Mouse (Mus musculus) liver, postnatal 0 days (tissue): ENCODE results near the gene Pkhd1. TPM values are rescaled to one million over a fixed set of nuclear protein-coding genes. Genes with fewer than 3 reads are reported as not detected.

Experiments
- ATAC-seq: fragments of 200-750 bp; cut with Nextera tagmentation; 2 replicates; pipeline ENCODE4 v1.8.0; 2017; ENCODE audit warnings: mild to moderate bottlenecking, moderate library complexity
- DNase-seq: peaks from one replicate; pipeline ENCODE4 v3.0.0-alpha.2; 2016
- H3K27ac ChIP-seq: fragments of 300-500 bp; sonication (generic); 2 replicates; pipeline ENCODE4 v1.5.1; 2014; ENCODE audit warnings: antibody characterized with exemption, moderate library complexity, mild to moderate bottlenecking, low read depth
- H3K27me3 ChIP-seq: fragments of 300-500 bp; sonication (generic); 2 replicates; pipeline ENCODE4 v1.6.1; 2014; ENCODE audit warnings: low read length, control low read depth, mixed read lengths; ENCODE audit not compliant: insufficient read depth
- H3K36me3 ChIP-seq: fragments of 300-500 bp; sonication (generic); replicated peaks from 2 replicates; pipeline ENCODE4 v1.6.1; 2014; ENCODE audit warnings: mild to moderate bottlenecking, control low read depth, low read length, moderate library complexity, mixed read lengths; ENCODE audit not compliant: insufficient read depth
- H3K4me1 ChIP-seq: fragments of 300-500 bp; sonication (generic); 2 replicates; pipeline ENCODE4 v1.6.1; 2014; ENCODE audit warnings: antibody characterized with exemption, mild to moderate bottlenecking, control low read depth; ENCODE audit not compliant: insufficient read depth
- H3K4me2 ChIP-seq: fragments of 300-500 bp; sonication (generic); 2 replicates; pipeline ENCODE4 v1.6.1; 2014; ENCODE audit warnings: low read depth, mild to moderate bottlenecking, low read length, moderate library complexity, mixed read lengths
- H3K4me3 ChIP-seq: fragments of 300-500 bp; sonication (generic); 2 replicates; pipeline ENCODE4 v1.5.1; 2014; ENCODE audit warnings: low read depth, low read length
- H3K9ac ChIP-seq: fragments of 300-500 bp; sonication (generic); replicated peaks from 2 replicates; pipeline ENCODE4 v1.6.1; 2014; ENCODE audit warnings: mild to moderate bottlenecking, moderate library complexity
- H3K9me3 ChIP-seq: fragments of 300-500 bp; sonication (generic); 2 replicates; pipeline ENCODE4 v1.6.1; 2016; ENCODE audit warnings: mild to moderate bottlenecking, control low read depth, low read length, mixed read lengths
- CTCF ChIP-seq: sonication (generic); IDR thresholded peaks from 2 replicates; pipeline ENCODE4 v1.5.1; 2016; ENCODE audit warnings: antibody characterized with exemption, low read depth
- EP300 ChIP-seq: IDR thresholded peaks from 2 replicates; pipeline ENCODE4 v1.6.1; 2016; ENCODE audit warnings: antibody characterized with exemption, low read depth, mild to moderate bottlenecking
- WGBS: fragments of 180-500 bp; shearing (Covaris S2); extraction: QIAGEN DNeasy Blood & Tissue Kit; methylation state at CpG from one replicate; pipeline ENCODE4 v1.1.7; 2014; ENCODE audit not compliant: insufficient replicate concordance; 5-methylcytosine and 5-hydroxymethylcytosine counted together
- polyA plus RNA-seq: library from polyadenylated mRNA; unstranded; fragments of >200 nt; fragmentation: Nextera tagmentation; extraction: Ambion mirVana; gene quantifications from 2 replicates; pipeline ENCODE4 v1.2.1, GENCODE M21; 2015

The Pkhd1 gene
- polyA plus RNA-seq, 1 experiment from 2014 or later: 0.58 TPM

GRCm38 (mm10) chr1:20429056-20429394 lies 188.8 kb downstream of the Pkhd1 start:
- TF ChIP-seq EP300 (no peak), CTCF (no peak)
- Histone ChIP-seq H3K4me2 (no peak overlapping the region), H3K27me3 (no peaks in the 10 kb centered on the region), H3K27ac (no peak overlapping the region), H3K9me3 (no peaks in the 10 kb centered on the region), H3K4me3 (no peak overlapping the region), H3K36me3 (no peaks in the 10 kb centered on the region), H3K4me1 (no peaks in the 10 kb centered on the region), H3K9ac (no peak overlapping the region)
- no peak for DNase-seq
- WGBS: 74% methylated on average over 3 of the region's 3 CpGs
- no peak for ATAC-seq

DNA sequence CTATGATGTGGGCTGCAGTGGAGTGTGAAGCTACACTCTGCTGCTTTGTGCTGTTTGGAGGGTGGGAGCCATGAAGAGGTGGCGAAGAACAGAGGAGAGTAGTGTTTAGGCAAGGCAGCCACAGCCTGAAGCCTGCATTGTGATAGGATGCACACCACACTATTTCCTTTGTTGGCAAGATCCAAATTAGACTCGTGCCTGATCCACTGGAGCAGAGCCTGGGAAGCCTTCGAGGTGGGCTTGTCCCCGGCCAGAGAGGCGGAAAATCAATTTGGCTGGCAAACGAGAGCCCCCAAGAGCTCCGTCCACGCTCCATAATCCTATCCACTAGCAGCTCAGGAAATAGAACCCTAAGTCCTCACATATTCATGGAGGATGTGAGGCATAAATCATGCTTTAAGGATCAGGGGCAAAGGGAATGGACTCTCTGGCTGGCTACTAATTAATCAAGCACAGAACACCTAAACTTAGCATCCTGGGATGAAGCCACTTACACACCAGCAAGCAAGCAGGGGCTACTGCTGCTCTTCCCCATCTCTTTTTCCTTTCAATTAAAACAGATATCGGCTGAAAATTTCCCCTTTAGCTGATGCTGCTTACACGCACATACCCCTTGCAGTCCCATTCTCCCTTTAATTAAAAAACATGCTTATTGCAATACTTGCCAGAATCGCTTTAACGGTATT lies 189.4 kb downstream of the Pkhd1 start:
- ATAC-seq (no peak), DNase-seq (no peak)
- no peaks in the 10 kb centered on the region for H3K4me1 ChIP-seq
- H3K27me3 ChIP-seq: no peaks in the 10 kb centered on the region
- no peak overlapping the region for H3K4me2 ChIP-seq
- H3K36me3 ChIP-seq: no peaks in the 10 kb centered on the region
- TF ChIP-seq EP300 (no peak), CTCF (no peak)
- WGBS: 72% methylated on average over 12 of the region's 12 CpGs
- no peak overlapping the region for H3K27ac ChIP-seq
- H3K4me3 ChIP-seq: no peak overlapping the region
- no peak overlapping the region for H3K9ac ChIP-seq
- H3K9me3 ChIP-seq: no peaks in the 10 kb centered on the region

DNA sequence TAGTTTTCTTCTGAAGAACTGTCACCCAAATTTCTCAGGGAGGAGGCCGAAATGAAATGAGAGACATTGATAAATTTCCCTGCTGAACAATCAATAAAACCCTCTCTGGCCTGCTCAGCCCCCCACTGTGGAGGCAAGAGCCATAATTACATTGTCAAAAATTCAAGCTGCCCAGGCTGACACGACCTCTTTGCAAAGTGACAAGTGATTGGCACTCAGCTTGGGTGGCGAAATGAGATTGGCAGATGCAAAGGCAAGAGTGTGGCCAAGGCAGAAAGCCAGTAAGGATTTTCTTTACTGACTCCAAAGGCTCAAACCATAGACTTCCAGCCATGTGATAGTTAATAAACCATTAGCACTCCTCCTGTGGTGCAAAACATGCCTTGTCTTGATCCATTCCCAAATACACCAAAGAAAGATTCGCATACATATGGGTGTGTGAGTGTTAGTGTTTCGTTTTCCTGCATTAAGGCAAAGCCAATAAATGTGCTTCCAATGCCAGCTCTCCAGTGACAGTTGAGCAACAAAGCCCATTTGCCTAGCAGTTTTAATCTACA lies 208.4 kb downstream of the Pkhd1 start:
- H3K4me3 ChIP-seq: no peak overlapping the region
- TF ChIP-seq CTCF: no peak
- TF ChIP-seq EP300: no peak
- no peak overlapping the region for H3K4me2 ChIP-seq
- 60% methylated on average over 5 of the region's 5 CpGs for WGBS
- no peaks in the 10 kb centered on the region for H3K36me3 ChIP-seq
- H3K9me3 ChIP-seq: no peaks in the 10 kb centered on the region
- no peaks in the 10 kb centered on the region for H3K27me3 ChIP-seq
- H3K27ac ChIP-seq: no peak overlapping the region
- H3K9ac ChIP-seq: no peak overlapping the region
- H3K4me1 ChIP-seq: no peaks in the 10 kb centered on the region
- DNase-seq: no peak
- ATAC-seq: no peak

- no peaks in the 10 kb centered on the region for H3K27me3 ChIP-seq
- H3K4me2 ChIP-seq: no peak overlapping the region
- H3K27ac ChIP-seq: no peak overlapping the region
- no peaks in the 10 kb centered on the region for H3K9me3 ChIP-seq
- no peak overlapping the region for H3K9ac ChIP-seq
- H3K4me1 ChIP-seq: no peaks in the 10 kb centered on the region
- ATAC-seq (no peak), DNase-seq (no peak)
- WGBS: 47% methylated on average over 4 of the region's 4 CpGs
- H3K4me3 ChIP-seq: no peak overlapping the region
- TF ChIP-seq EP300 (no peak), CTCF (no peak)
- no peaks in the 10 kb centered on the region for H3K36me3 ChIP-seq
Observed at GRCm38 (mm10) chr1:20398319-20398718, 219.5 kb downstream of the Pkhd1 start.

- Histone ChIP-seq H3K4me3 (no peak overlapping the region), H3K9me3 (no peaks in the 10 kb centered on the region), H3K9ac (no peak overlapping the region), H3K36me3 (no peaks in the 10 kb centered on the region), H3K4me2 (no peak overlapping the region), H3K27ac (no peak overlapping the region), H3K4me1 (no peaks in the 10 kb centered on the region), H3K27me3 (no peaks in the 10 kb centered on the region)
- DNase-seq: no peak
- TF ChIP-seq EP300 (no peak), CTCF (no peak)
- WGBS: 41% methylated on average over 1 of the region's 1 CpGs
- no peak for ATAC-seq
Observed at GRCm38 (mm10) chr1:20364437-20364836, 253.4 kb downstream of the Pkhd1 start.

DNA sequence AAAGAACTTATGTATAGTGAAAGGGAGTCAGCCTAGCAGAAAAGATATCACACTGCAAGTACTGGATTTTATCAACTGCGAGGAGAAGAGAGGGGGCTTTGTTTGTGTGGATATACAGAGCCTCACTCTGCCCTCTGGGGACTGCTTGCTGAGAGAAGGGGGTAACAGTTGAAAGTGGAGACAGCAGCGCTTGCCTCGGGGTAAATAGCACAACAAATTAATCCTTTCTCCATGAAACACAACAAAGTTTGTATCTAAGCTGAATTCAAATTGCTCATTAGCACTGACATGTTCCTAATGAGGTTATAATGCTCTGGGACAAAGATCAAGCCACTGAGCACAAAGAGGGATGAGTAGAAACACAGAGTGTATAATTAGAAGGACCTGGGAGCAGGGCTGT lies 273.2 kb downstream of the Pkhd1 start:
- ATAC-seq: no peak
- Histone ChIP-seq H3K27me3 (no peaks in the 10 kb centered on the region), H3K9me3 (no peaks in the 10 kb centered on the region), H3K4me2 (no peak overlapping the region), H3K4me1 (no peaks in the 10 kb centered on the region), H3K36me3 (no peaks in the 10 kb centered on the region), H3K9ac (no peak overlapping the region), H3K27ac (no peak overlapping the region), H3K4me3 (no peak overlapping the region)
- 49% methylated on average over 3 of the region's 3 CpGs for WGBS
- DNase-seq: no peak
- TF ChIP-seq CTCF (no peak), EP300 (no peak)
